Mouse (Mus musculus) kidney, adult 2 months (tissue): Measurements from ENCODE around the gene Galnt9. TPM values are rescaled to one million over a fixed set of nuclear protein-coding genes. Genes with fewer than 3 reads are reported as not detected.

Experiments used
- DNase-seq: peaks from one replicate; pipeline ENCODE4 v3.0.0; 2021
- H3K27ac ChIP-seq: fragments of 200-500 bp; 2 replicates; pipeline ENCODE4 v1.5.1; 2012; ENCODE audit warnings: low read depth, low read length, control low read depth, inconsistent platforms; ENCODE audit not compliant: insufficient read depth
- H3K27me3 ChIP-seq: fragments of 200-500 bp; replicated peaks from 2 replicates; pipeline ENCODE4 v1.6.1; 2012; ENCODE audit warnings: mild to moderate bottlenecking, moderate library complexity, low read length, inconsistent platforms; ENCODE audit not compliant: control insufficient read depth, insufficient read depth
- H3K36me3 ChIP-seq: fragments of 200-500 bp; 2 replicates; pipeline ENCODE4 v1.6.1; 2012; ENCODE audit warnings: mild to moderate bottlenecking, moderate library complexity, low read length, inconsistent platforms; ENCODE audit not compliant: control insufficient read depth, insufficient read depth
- H3K4me1 ChIP-seq: fragments of 200-500 bp; 2 replicates; pipeline ENCODE4 v1.6.1; 2011; ENCODE audit warnings: low read length; ENCODE audit not compliant: control insufficient read depth, insufficient read depth
- H3K4me3 ChIP-seq: fragments of 200-500 bp; 2 replicates; pipeline ENCODE4 v1.5.1; 2011; ENCODE audit warnings: mild to moderate bottlenecking, low read depth, low read length, control low read depth; ENCODE audit not compliant: insufficient read depth
- CTCF ChIP-seq: fragments of 200-500 bp; conservative IDR thresholded peaks from 2 replicates; pipeline ENCODE4 v1.5.1; 2011; ENCODE audit warnings: low read depth, mild to moderate bottlenecking, control low read depth, low read length, moderate library complexity, mixed read lengths; ENCODE audit not compliant: insufficient read depth, insufficient read length
- POLR2A ChIP-seq: fragments of 200-500 bp; IDR thresholded peaks from one replicate; pipeline ENCODE4 v1.6.1; 2011; ENCODE audit warnings: low read depth, low read length, control low read depth
- WGBS: fragments of 180-500 bp; shearing (Covaris S2); methylation state at CpG from one replicate; pipeline ENCODE4 v1.1.7; 2018; 5-methylcytosine and 5-hydroxymethylcytosine counted together
- polyA plus RNA-seq: library from polyadenylated mRNA; depleted of rRNA; stranded (reverse); fragments of >200 nt; gene quantifications from 2 replicates; pipeline ENCODE4 v1.2.3, GENCODE M21; 2012

Galnt9 gene
- polyA plus RNA-seq, 1 experiment: 0.61 TPM

DNA sequence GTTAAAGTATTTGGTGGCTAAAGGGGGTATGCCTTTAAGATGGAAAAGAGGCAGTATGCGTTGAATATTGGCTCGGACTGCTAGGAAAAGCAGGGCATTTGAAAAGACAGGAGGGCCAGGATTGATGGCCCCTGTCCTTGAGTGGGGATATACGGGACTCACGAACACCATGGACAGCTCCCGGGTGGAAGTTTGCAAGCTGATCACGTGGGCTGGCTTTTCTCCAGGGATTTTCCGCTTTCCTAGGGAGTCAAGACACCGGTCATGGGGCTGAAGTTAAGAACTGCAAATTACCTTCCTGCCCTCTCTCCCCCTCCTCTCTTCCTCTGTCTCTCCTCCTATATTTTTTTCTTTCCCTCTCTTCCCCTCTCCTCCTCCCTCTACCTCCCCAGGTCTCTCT is 14.2 kb downstream of the Galnt9 start:
- TF ChIP-seq POLR2A (no peak), CTCF (no peak)
- Histone ChIP-seq H3K4me3 (no peak overlapping the region), H3K27me3 (no peaks in the 10 kb centered on the region), H3K4me1 (no peaks in the 10 kb centered on the region), H3K36me3 (no peaks in the 10 kb centered on the region), H3K27ac (no peak overlapping the region)
- 4% methylated on average over 8 of the region's 8 CpGs for WGBS
- DNase-seq: peak; percentile 90

DNA sequence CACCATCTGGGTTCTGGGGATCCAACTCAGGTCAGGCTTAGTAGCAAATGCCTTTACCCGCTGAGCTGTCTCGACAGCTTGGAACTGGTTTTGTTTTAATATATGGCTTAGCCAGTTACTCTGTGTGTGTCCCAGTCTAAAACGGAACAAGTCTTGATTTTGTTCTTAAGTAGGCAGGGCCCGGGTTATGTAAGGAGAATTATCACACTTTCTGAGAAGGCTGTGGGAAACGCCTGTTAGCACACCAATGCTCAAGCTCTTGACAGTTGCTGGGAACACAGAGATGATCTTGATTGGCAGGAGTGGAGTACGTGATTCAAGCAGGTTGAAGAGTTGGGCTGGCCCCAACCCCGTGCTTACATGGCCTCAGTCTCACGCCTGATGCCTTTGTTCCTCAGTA is 15.5 kb downstream of the Galnt9 start:
- no peak for TF ChIP-seq POLR2A
- no peak for TF ChIP-seq CTCF
- WGBS: 90% methylated on average over 8 of the region's 8 CpGs
- Histone ChIP-seq H3K4me3 (no peak overlapping the region), H3K27ac (no peak overlapping the region), H3K4me1 (no peaks in the 10 kb centered on the region), H3K27me3 (no peaks in the 10 kb centered on the region), H3K36me3 (no peaks in the 10 kb centered on the region)
- no peak for DNase-seq

DNA sequence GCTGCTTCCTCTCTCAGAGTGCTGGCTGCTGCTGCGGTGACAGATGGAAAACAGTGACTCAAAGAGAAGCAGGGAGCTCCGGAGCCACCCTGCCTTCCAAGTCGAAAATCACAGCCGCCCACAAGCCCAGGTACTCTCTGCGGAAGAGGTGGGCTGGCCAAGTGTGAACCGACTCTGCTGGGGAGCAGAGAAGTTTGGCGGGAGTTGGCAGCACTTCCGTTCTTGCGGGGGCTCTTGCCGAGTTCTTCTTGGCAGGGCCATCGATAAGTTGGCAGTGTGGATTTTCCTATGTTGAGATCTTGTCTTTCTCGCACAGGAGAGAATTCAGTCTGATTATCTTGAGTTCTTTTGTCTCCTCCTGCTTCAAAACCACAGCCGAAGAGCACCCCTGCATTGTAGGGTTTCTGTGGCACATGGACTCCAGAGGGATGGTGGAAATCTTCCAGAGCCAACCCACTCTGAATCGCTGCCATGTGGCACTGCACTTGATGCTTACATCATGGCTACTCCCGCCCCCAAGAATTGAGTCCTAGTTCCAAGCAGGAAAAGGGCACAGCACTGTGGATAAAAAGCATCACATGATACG is 18.7 kb downstream of the Galnt9 start:
- Histone ChIP-seq H3K27me3 (no peaks in the 10 kb centered on the region), H3K36me3 (no peaks in the 10 kb centered on the region), H3K27ac (no peak overlapping the region), H3K4me3 (no peak overlapping the region), H3K4me1 (no peaks in the 10 kb centered on the region)
- WGBS: 82% methylated on average over 16 of the region's 16 CpGs
- DNase-seq: no peak
- TF ChIP-seq POLR2A: no peak
- no peak for TF ChIP-seq CTCF

DNA sequence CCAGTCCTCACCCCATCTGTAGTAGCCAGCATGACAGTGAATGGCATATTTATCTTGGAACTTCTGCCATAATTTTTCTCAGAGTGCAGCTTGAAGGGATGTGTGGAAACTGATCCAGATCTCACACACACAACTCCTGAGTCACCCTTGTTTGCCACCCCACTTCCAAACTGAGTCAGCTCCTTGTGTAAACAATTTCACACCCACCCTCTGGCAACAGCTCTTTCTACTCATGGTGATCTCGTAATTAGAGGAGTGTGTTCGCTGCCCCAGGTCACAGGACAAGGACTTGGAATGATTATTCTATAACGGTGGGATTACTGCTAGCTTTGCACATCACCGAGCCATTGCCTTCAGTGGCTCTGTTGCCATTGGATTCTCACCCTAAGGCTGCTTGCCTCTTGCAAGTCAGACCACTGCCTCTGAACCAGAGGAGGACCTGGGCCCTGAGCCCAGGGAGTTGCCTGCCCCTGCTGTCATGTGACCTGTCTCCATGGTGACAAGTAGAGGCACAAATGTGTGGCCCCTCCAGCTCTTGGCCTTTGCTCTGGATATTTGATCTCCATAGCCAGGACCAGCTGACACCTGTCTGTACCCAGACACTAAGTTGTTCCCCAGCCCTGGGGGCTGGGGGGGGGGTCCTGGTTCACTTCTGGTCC is 21.0 kb downstream of the Galnt9 start:
- Histone ChIP-seq H3K4me3 (no peak overlapping the region), H3K27me3 (no peaks in the 10 kb centered on the region), H3K27ac (no peak overlapping the region), H3K36me3 (no peaks in the 10 kb centered on the region), H3K4me1 (no peaks in the 10 kb centered on the region)
- no peak for TF ChIP-seq POLR2A
- TF ChIP-seq CTCF: no peak
- DNase-seq: no peak
- WGBS: 32% methylated on average over 4 of the region's 4 CpGs

DNA sequence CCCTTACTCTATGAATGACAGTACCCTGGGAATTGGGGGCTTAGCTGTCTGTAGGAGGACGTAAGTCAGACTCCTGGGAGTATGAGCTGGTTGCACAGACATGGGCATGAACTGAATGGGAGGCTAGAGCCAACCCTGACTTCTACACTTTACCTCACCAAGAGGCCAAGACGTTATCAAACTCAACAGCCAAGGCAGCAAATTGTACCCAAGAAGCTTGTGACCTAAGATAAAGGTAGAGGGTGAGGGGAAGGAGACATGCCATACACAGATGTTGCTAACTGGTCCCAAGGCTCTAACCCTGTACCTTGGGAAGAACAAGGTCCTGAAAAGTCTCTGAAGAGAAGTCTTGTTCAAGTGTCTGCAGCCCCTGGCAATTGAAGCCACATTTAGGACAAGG is 23.4 kb downstream of the Galnt9 start:
- TF ChIP-seq CTCF: no peak
- TF ChIP-seq POLR2A: no peak
- no peak for DNase-seq
- Histone ChIP-seq H3K4me3 (no peak overlapping the region), H3K36me3 (no peaks in the 10 kb centered on the region), H3K27ac (no peak overlapping the region), H3K4me1 (no peaks in the 10 kb centered on the region), H3K27me3 (no peaks in the 10 kb centered on the region)
- WGBS: 76% methylated on average over 2 of the region's 2 CpGs

DNA sequence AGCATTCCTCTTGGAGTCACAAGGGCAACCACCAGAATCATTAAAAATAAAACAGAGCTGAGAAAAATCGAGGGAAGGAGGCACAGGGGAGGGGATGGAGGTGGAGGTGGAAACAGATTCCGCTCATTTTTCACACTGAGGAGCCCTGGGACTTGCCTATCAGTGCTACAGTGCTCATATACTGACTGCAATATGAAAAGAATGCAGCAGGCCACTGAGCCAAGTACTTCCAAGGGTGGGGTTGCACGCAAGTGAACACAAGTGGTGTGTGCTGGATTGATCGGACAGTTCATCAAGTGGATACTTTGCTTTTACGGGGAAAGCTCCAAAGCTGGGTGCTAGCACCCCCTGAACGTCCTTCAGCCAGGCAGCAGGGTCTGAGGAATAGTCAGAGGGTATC is 30.7 kb downstream of the Galnt9 start:
- H3K4me3 ChIP-seq: no peak overlapping the region
- no peaks in the 10 kb centered on the region for H3K27me3 ChIP-seq
- TF ChIP-seq POLR2A (no peak), CTCF (no peak)
- WGBS: 68% methylated on average over 6 of the region's 6 CpGs
- no peak overlapping the region for H3K27ac ChIP-seq
- H3K36me3 ChIP-seq: no peaks in the 10 kb centered on the region
- DNase-seq: no peak
- no peaks in the 10 kb centered on the region for H3K4me1 ChIP-seq

DNA sequence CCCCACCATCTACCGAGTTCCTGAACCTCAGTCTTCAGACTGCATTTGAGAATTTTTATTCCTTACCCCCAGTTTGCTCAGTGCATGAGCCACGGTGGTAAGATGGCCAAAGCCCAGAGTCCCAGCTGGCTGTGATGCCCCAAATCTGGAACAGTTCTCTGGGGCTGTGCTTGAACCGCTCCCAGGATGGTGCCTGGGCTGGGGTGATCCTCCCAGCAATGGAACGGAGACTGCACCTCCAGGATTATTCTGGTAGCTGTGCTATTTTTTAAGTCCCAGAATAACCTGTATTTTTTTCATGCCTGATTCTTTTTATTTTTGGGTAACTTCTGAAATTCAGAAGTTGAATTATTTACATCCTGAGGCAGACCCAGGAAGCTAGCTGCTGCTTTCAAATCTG is 35.1 kb downstream of the Galnt9 start:
- no peak overlapping the region for H3K27ac ChIP-seq
- no peaks in the 10 kb centered on the region for H3K36me3 ChIP-seq
- DNase-seq: no peak
- H3K27me3 ChIP-seq: no peaks in the 10 kb centered on the region
- no peaks in the 10 kb centered on the region for H3K4me1 ChIP-seq
- WGBS: 91% methylated on average over 4 of the region's 4 CpGs
- no peak overlapping the region for H3K4me3 ChIP-seq
- TF ChIP-seq CTCF (no peak), POLR2A (no peak)
